Mouse (Mus musculus): Measurements from ENCODE around the gene Pgc.

- TF ChIP-seq POLR2A (IDR thresholded peaks at IDR 0.05; ENCODE audit: borderline replicate concordance, extremely low read depth, insufficient read depth, insufficient read length, poor library complexity, severe bottlenecking) = no peak
- TF ChIP-seq CTCF (IDR thresholded peaks at IDR 0.05; ENCODE audit: borderline replicate concordance, extremely low read depth, insufficient read depth, insufficient read length) = no peak
These were observed 13.5 kb downstream of the Pgc start for GRCm38 (mm10) chr17:47740186-47740585.

All from brain, embryonic 14.5 days (tissue).